Mouse (Mus musculus): Measurements from ENCODE around the gene Fam207a. TPM values are rescaled to one million over a fixed set of nuclear protein-coding genes. Genes with fewer than 3 reads are reported as not detected.

Fam207a gene
- total RNA-seq (2021) = 10 to 100 TPM in 1 of 2 experiments, 1 to 10 TPM in 1; 9.9 to 10.4 TPM
- long read RNA-seq, experiment 1, transcript Fam207a-201 (6 exons, 2,394 nt) = major isoform, 17 of 25 reads
- long read RNA-seq, experiment 1, partial matches to known transcripts = 0 of 25 reads
- long read RNA-seq, experiment 1, other reads (novel, unspliced or antisense) = 7 of 25 reads
- long read RNA-seq, experiment 2, transcript Fam207a-201 (6 exons, 2,394 nt) = major isoform, 18 of 23 reads
- long read RNA-seq, experiment 2, partial matches to known transcripts = 4 of 23 reads
- long read RNA-seq, experiment 2, other reads (novel, unspliced or antisense) = 1 of 23 reads

GRCm38 (mm10) chr10:77515385-77516348 is at the start of gene Fam207a:
Fam207a (minus strand) TSS chr10:77515785.
- DNase-seq = peak; percentile 93

- DNase-seq = no peak
Observed at GRCm38 (mm10) chr10:77565005-77565404, 49.4 kb upstream of the Fam207a start.

- no peak for DNase-seq
Observed at GRCm38 (mm10) chr10:77561508-77561907, 45.9 kb upstream of the Fam207a start.

- no peak for DNase-seq
Observed at GRCm38 (mm10) chr10:77560830-77561229, 45.2 kb upstream of the Fam207a start.

GRCm38 (mm10) chr10:77560090-77560489 is 44.5 kb upstream of the Fam207a start:
- DNase-seq = no peak

GRCm38 (mm10) chr10:77557641-77558040 is 42.1 kb upstream of the Fam207a start:
- DNase-seq = no peak

- no peak for DNase-seq
Observed at GRCm38 (mm10) chr10:77556631-77557030, 41.0 kb upstream of the Fam207a start.

GRCm38 (mm10) chr10:77554918-77555317 is 39.3 kb upstream of the Fam207a start:
- DNase-seq = no peak

GRCm38 (mm10) chr10:77553285-77553684 is 37.7 kb upstream of the Fam207a start:
- no peak for DNase-seq

GRCm38 (mm10) chr10:77552162-77552561 is 36.6 kb upstream of the Fam207a start:
- no peak for DNase-seq

GRCm38 (mm10) chr10:77550874-77551273 is 35.3 kb upstream of the Fam207a start:
- DNase-seq = no peak

GRCm38 (mm10) chr10:77548576-77548975 is 33.0 kb upstream of the Fam207a start:
- DNase-seq = no peak

GRCm38 (mm10) chr10:77544916-77545315 is 29.3 kb upstream of the Fam207a start:
- peak; percentile 77 for DNase-seq

GRCm38 (mm10) chr10:77543226-77543625 is 27.6 kb upstream of the Fam207a start:
- no peak for DNase-seq

GRCm38 (mm10) chr10:77541864-77542666 is 26.5 kb upstream of the Fam207a start:
- no peak for DNase-seq

- DNase-seq = no peak
Observed at GRCm38 (mm10) chr10:77540576-77541102, 25.1 kb upstream of the Fam207a start.

- DNase-seq = no peak
Observed at GRCm38 (mm10) chr10:77539320-77539945, 23.8 kb upstream of the Fam207a start.

GRCm38 (mm10) chr10:77537215-77538209 is 21.9 kb upstream of the Fam207a start:
- DNase-seq = no peak

- no peak for DNase-seq
Observed at GRCm38 (mm10) chr10:77536727-77537126, 21.1 kb upstream of the Fam207a start.

- no peak for DNase-seq
Observed at GRCm38 (mm10) chr10:77532020-77532413, 16.4 kb upstream of the Fam207a start.

All from gastrocnemius, postnatal 10 days (tissue).